Mouse (Mus musculus): ENCODE results near the gene Myh3.

DNA sequence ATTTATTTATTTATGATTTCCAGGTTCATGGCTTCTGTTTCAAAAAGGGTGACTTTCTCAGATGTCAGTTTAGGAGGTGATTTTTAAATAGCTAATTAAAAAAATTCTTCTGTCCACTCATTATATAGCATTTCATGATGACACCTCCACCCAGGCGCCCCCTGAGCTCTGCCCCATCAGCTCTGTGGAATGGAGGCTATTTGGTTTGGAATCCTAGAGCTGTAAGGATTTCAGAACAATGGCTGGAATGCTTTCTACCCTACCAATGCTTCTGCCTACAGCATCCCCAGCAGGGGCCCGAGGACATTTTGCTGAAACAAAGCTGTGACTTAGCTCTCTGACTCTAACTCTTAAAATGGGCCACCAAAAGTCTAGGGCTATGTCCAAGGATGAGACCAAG is 55.4 kb downstream of the Myh3 start:
- TF ChIP-seq POLR2A (IDR thresholded peaks at IDR 0.05; ENCODE audit: control insufficient read depth, low read depth, low read length) = no peak
- no peak for TF ChIP-seq CTCF (IDR thresholded peaks at IDR 0.05; ENCODE audit: control insufficient read depth, insufficient read depth, insufficient replicate concordance, low read depth, low read length)

Data from testis, adult 2 months (tissue).